Mouse (Mus musculus) forebrain, embryonic 16.5 days (tissue): Measurements from ENCODE around the gene Cadm1. TPM values are rescaled to one million over a fixed set of nuclear protein-coding genes. Genes with fewer than 3 reads are reported as not detected.

Source experiments
- ATAC-seq: fragments of 200-750 bp; cut with Nextera tagmentation; 2 replicates; pipeline ENCODE4 v1.8.0; 2017; ENCODE audit warnings: mild to moderate bottlenecking, moderate library complexity
- H3K27ac ChIP-seq: fragments of 300-500 bp; sonication (generic); 2 replicates; pipeline ENCODE4 v1.5.1; 2014; ENCODE audit warnings: low read length, control low read depth
- H3K27me3 ChIP-seq: fragments of 300-500 bp; sonication (generic); replicated peaks from 2 replicates; pipeline ENCODE4 v1.6.1; 2014; ENCODE audit warnings: low read length; ENCODE audit not compliant: control insufficient read depth, insufficient read depth
- H3K36me3 ChIP-seq: fragments of 300-500 bp; sonication (generic); 2 replicates; pipeline ENCODE4 v1.6.1; 2014; ENCODE audit not compliant: control insufficient read depth, insufficient read depth
- H3K4me1 ChIP-seq: fragments of 300-500 bp; sonication (generic); replicated peaks from 2 replicates; pipeline ENCODE4 v1.6.1; 2014; ENCODE audit warnings: low read length; ENCODE audit not compliant: control insufficient read depth, insufficient read depth
- H3K4me2 ChIP-seq: fragments of 300-500 bp; sonication (generic); 2 replicates; pipeline ENCODE4 v1.6.1; 2014; ENCODE audit warnings: mild to moderate bottlenecking, low read length, control low read depth
- H3K4me3 ChIP-seq: fragments of 300-500 bp; sonication (generic); replicated peaks from 2 replicates; pipeline ENCODE4 v1.5.1; 2014; ENCODE audit warnings: mild to moderate bottlenecking, low read length, control low read depth
- H3K9ac ChIP-seq: fragments of 300-500 bp; sonication (generic); replicated peaks from 2 replicates; pipeline ENCODE4 v1.6.1; 2014; ENCODE audit warnings: low read depth, low read length, control low read depth
- H3K9me3 ChIP-seq: fragments of 300-500 bp; sonication (generic); 2 replicates; pipeline ENCODE4 v1.6.1; 2016; ENCODE audit warnings: low read length; ENCODE audit not compliant: control insufficient read depth
- WGBS: fragments of 180-500 bp; shearing (Covaris S2); extraction: QIAGEN DNeasy Blood & Tissue Kit; methylation state at CpG from one replicate; pipeline ENCODE4 v1.1.7; 2014; 5-methylcytosine and 5-hydroxymethylcytosine counted together
- polyA plus RNA-seq: library from polyadenylated mRNA; unstranded; fragments of >200 nt; fragmentation: Nextera tagmentation; extraction: Ambion mirVana; gene quantifications from 2 replicates; pipeline ENCODE4 v1.2.1, GENCODE M21; 2015

Cadm1 gene
- polyA plus RNA-seq, 1 experiment from 2014 or later, result 256 TPM

- ATAC-seq, result no peak
- Histone ChIP-seq H3K27ac (no peak overlapping the region), H3K9ac (no peak overlapping the region), H3K4me2 (no peak overlapping the region), H3K4me3 (no peak overlapping the region), H3K36me3 (no peaks in the 10 kb centered on the region), H3K4me1 (peaks cover 31% of the 10 kb centered on the region), H3K27me3 (no peaks in the 10 kb centered on the region), H3K9me3 (no peaks in the 10 kb centered on the region)
- 83% methylated on average over 4 of the region's 4 CpGs for WGBS
Measured at GRCm38 (mm10) chr9:47583241-47583640, 53.3 kb downstream of the Cadm1 start.

DNA sequence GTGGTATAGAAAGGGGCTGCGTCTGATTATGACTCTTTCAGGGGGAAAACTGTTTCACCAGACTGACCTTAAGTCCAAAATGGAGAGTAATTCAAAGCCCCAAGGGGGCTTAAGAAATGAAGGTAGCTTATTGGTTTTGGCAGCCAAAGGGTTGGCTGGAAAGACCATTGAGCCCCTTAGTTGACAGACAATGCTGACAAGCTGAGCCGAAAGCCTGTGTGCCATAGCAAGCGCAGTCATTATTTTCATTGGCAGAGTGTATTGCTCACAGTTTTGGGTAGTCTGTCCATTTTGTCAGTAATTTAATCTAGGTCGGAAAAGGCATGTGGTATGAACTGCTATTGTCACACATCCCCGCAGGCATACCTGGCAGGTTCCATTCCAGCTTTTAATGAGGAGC is 56.2 kb downstream of the Cadm1 start:
- no peak for ATAC-seq
- Histone ChIP-seq H3K27ac (no peak overlapping the region), H3K27me3 (no peaks in the 10 kb centered on the region), H3K36me3 (no peaks in the 10 kb centered on the region), H3K4me1 (peaks cover 31% of the 10 kb centered on the region), H3K9me3 (no peaks in the 10 kb centered on the region), H3K9ac (no peak overlapping the region), H3K4me3 (no peak overlapping the region), H3K4me2 (no peak overlapping the region)
- 19% methylated on average over 5 of the region's 5 CpGs for WGBS

DNA sequence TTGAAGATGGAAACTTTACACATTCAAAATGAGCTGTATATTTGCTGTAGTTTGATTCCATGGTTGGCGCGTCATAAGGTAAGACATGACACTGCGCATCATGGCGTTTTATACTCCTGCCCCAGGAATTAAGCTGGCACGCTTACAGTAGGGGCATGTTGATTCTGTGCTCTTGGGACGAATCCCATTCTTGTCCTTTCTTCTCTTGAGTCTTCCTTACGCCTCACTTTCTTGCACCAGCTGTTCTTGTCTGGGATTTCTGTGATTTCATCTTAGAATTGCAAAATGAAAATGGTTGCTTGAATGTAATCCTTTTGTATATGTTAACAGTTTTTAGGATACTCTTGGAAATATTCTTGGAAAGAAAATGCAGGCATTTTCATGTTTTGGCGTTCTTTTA is 56.9 kb downstream of the Cadm1 start:
- no peak for ATAC-seq
- no peak overlapping the region for H3K27ac ChIP-seq
- H3K9ac ChIP-seq, result no peak overlapping the region
- H3K27me3 ChIP-seq, result no peaks in the 10 kb centered on the region
- peaks cover 31% of the 10 kb centered on the region for H3K4me1 ChIP-seq
- H3K36me3 ChIP-seq, result no peaks in the 10 kb centered on the region
- WGBS, result 42% methylated on average over 8 of the region's 8 CpGs
- no peak overlapping the region for H3K4me3 ChIP-seq
- no peak overlapping the region for H3K4me2 ChIP-seq
- no peaks in the 10 kb centered on the region for H3K9me3 ChIP-seq

GRCm38 (mm10) chr9:47587577-47588194 is 57.7 kb downstream of the Cadm1 start:
- ATAC-seq, result no peak
- Histone ChIP-seq H3K4me2 (no peak overlapping the region), H3K27ac (no peak overlapping the region), H3K9ac (no peak overlapping the region), H3K36me3 (no peaks in the 10 kb centered on the region), H3K4me1 (peaks cover 31% of the 10 kb centered on the region), H3K27me3 (no peaks in the 10 kb centered on the region), H3K9me3 (no peaks in the 10 kb centered on the region), H3K4me3 (no peak overlapping the region)
- 33% methylated on average over 7 of the region's 7 CpGs for WGBS

DNA sequence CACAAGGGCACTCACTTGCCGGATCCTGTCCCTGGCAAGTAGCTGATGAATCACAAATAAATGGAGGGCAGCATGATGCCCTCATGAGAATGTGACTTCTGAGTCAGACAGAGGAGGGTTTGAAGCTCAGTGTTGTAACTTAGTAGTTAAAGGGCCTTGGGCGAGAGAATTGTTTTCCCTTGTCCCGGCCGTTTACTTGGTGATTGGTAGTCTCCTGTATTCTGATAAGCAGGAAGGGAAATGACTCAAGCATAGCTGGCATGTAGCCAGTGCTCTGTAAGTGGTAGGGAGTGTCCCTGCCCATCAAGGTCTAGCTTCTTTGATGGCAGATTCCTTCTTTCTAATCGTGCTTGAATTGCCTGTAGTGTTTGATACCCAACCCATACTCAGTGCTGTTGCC is 59.9 kb downstream of the Cadm1 start:
- WGBS, result 50% methylated on average over 5 of the region's 5 CpGs
- H3K36me3 ChIP-seq, result no peaks in the 10 kb centered on the region
- H3K9me3 ChIP-seq, result no peaks in the 10 kb centered on the region
- H3K4me1 ChIP-seq, result peaks cover 27% of the 10 kb centered on the region
- no peak overlapping the region for H3K4me3 ChIP-seq
- H3K27me3 ChIP-seq, result no peaks in the 10 kb centered on the region
- H3K4me2 ChIP-seq, result no peak overlapping the region
- ATAC-seq, result no peak
- H3K9ac ChIP-seq, result no peak overlapping the region
- H3K27ac ChIP-seq, result no peak overlapping the region

GRCm38 (mm10) chr9:47601541-47601940 is 71.6 kb downstream of the Cadm1 start:
- no peak for ATAC-seq
- Histone ChIP-seq H3K4me1 (peaks cover 15% of the 10 kb centered on the region), H3K4me3 (no peak overlapping the region), H3K27ac (no peak overlapping the region), H3K27me3 (no peaks in the 10 kb centered on the region), H3K36me3 (no peaks in the 10 kb centered on the region), H3K9ac (no peak overlapping the region), H3K4me2 (no peak overlapping the region), H3K9me3 (no peaks in the 10 kb centered on the region)
- WGBS, result 67% methylated on average over 11 of the region's 11 CpGs

GRCm38 (mm10) chr9:47603971-47604370 is 74.0 kb downstream of the Cadm1 start:
- no peak overlapping the region for H3K27ac ChIP-seq
- WGBS, result 40% methylated on average over 4 of the region's 4 CpGs
- no peak overlapping the region for H3K4me2 ChIP-seq
- H3K36me3 ChIP-seq, result no peaks in the 10 kb centered on the region
- peaks cover 17% of the 10 kb centered on the region for H3K4me1 ChIP-seq
- H3K9me3 ChIP-seq, result no peaks in the 10 kb centered on the region
- H3K27me3 ChIP-seq, result no peaks in the 10 kb centered on the region
- H3K4me3 ChIP-seq, result no peak overlapping the region
- H3K9ac ChIP-seq, result no peak overlapping the region
- ATAC-seq, result no peak

GRCm38 (mm10) chr9:47605628-47606027 is 75.7 kb downstream of the Cadm1 start:
- Histone ChIP-seq H3K4me3 (no peak overlapping the region), H3K36me3 (no peaks in the 10 kb centered on the region), H3K9ac (no peak overlapping the region), H3K27me3 (no peaks in the 10 kb centered on the region), H3K4me2 (no peak overlapping the region), H3K27ac (peak overlapping the region; percentile 82), H3K4me1 (peaks cover 32% of the 10 kb centered on the region), H3K9me3 (no peaks in the 10 kb centered on the region)
- ATAC-seq, result peak; percentile 72
- WGBS, result 66% methylated on average over 5 of the region's 5 CpGs

DNA sequence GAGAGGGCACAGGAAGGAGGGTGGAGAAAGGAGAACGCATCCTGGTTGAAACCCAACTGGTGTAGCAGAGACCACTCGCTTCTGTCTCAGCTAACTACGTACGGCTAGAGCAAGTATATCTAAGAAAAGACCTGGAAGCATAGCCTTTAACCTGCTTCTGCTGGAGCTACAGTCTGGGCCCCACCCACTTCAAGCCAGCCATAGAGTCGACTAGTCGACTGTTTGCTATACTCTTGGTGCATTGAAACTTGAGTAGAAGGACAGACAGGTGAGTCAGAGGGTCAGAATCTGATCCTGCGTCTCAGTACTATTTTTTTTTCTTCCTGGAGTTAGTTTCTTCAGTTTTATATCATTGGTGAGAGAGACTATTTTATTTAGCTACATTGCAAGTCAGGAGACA is 78.5 kb downstream of the Cadm1 start:
- H3K27ac ChIP-seq, result no peak overlapping the region
- 80% methylated on average over 7 of the region's 7 CpGs for WGBS
- ATAC-seq, result no peak
- peaks cover 46% of the 10 kb centered on the region for H3K4me1 ChIP-seq
- no peaks in the 10 kb centered on the region for H3K9me3 ChIP-seq
- no peak overlapping the region for H3K4me2 ChIP-seq
- no peak overlapping the region for H3K4me3 ChIP-seq
- H3K9ac ChIP-seq, result no peak overlapping the region
- H3K36me3 ChIP-seq, result no peaks in the 10 kb centered on the region
- H3K27me3 ChIP-seq, result no peaks in the 10 kb centered on the region

- ATAC-seq, result no peak
- Histone ChIP-seq H3K4me2 (no peak overlapping the region), H3K9me3 (no peaks in the 10 kb centered on the region), H3K9ac (no peak overlapping the region), H3K4me3 (no peak overlapping the region), H3K4me1 (peaks cover 46% of the 10 kb centered on the region), H3K36me3 (no peaks in the 10 kb centered on the region), H3K27me3 (no peaks in the 10 kb centered on the region), H3K27ac (no peak overlapping the region)
- WGBS, result 38% methylated on average over 4 of the region's 6 CpGs
Measured at GRCm38 (mm10) chr9:47608921-47609320, 78.9 kb downstream of the Cadm1 start.
